Mouse (Mus musculus) testis, postnatal 14 days (tissue): ENCODE data around the gene Siah2.
A peak's percentile ranks its signal among the peaks of the same experiment; 100 is the strongest.

Experiments
- DNase-seq: peaks from one replicate; pipeline ENCODE4 v3.0.0; 2021; ENCODE audit warnings: low spot score

Gene Siah2

DNA sequence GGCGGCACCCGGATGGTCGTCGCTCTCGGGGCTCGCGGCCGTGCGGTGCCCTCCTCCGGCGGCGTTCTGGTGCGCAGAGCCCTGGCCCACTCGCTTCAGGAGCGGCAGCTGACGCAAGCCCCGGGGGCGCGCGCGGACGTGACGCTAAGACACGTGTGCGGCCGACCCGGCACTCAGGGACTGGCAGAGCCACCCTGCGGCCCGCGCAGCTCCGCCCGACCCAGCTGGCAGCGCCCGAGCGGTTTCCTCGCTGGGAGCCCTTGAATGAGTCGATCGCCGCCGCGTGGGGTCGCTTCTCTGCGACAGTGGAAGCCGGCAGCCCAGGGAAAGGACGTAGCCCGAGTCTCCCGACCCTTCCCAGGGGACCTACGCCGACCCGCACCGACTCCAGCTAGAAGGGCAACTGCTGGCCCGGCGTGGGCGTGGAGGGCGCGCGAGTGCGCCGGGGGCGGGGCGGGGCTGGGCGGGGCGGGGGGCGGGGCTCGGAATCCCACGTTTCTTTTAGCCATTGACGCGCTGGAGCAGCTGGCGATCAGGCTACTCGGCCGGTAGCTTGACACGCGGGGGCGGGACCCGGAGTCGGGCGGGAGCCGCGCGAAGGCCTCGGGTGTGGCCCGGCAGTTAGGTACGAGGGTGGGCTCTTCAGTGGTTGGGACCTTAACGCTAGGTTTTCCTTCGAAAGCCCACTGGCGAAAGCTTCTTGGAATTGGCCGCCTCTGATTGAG lies at the start of gene Siah2:
Siah2 (minus strand) TSS at position 404 of the 725 bp plus-strand sequence.
- DNase-seq: peak; percentile 89

DNA sequence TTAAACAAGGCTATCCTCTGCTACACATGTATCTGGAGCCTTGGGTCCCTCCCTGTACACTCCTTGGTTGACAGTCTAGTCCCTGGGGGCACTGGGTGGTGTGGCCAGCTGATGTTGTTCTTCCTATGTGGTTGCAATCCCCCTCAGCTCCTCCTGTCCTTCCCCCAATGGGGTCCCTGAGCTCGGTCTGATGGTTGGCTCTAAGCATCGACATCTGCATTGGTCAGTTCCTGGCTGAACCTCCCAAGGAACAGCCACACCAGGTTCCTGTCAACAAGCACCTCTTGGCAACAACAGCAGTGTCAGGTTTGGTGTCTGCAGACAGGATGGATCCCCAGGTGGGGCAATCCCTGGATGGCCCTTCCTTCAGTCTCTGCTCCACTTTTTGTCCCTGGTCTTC lies 47.3 kb upstream of the Siah2 start:
- no peak for DNase-seq

DNA sequence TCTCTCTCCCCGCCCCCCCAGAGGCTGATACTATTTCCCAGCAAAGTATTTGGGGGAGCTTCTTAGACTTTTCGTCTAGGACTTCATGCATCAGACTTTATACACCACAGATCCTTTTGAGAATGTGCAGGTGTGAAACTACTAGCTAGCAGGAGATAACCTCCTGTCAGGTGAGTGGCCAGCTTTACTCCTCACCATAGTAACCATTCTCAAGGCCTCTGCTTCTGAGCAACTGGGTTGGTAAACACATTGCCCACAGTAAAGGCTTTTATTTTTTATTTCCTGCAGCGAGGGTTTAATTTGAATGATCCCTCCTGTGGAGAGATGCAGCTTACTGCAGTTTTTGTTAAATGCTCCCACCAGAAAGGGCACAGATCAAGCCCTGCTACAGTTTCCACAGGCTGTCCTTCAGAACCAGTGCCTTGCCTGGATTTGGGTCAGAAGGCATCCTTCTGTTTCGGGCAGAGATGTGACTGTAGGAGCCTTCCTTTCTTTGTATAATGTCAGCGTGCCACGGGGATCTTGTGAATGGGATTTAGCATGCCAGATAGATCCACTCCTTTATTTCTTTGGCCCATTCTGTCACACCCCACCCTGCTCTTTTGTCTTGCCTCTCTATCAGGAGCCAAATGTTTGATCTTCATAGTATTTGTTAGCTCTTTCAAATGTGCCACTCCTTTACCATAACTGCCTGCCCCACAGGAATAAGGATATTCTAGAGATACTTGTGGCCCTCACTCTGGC lies 46.3 kb upstream of the Siah2 start:
- no peak for DNase-seq

DNA sequence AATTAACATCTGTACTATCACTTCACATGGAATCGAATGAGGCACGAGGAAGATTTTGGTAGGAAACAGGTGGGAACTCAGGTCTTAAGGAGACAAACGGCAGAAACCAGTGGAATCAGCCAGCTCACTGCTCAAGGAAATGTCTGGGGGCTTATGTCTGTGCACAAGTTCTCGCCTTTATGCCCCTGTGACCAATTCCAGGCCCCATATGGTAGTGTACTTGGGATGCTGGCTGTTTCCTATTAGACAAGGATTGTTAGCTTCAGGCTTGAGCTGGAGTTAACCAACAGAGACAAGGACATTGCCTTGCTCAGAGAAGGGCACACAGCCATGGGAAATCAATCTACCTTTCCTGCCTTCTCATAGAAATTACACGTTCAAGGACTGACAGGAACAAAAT lies 39.3 kb upstream of the Siah2 start:
- DNase-seq: no peak

DNA sequence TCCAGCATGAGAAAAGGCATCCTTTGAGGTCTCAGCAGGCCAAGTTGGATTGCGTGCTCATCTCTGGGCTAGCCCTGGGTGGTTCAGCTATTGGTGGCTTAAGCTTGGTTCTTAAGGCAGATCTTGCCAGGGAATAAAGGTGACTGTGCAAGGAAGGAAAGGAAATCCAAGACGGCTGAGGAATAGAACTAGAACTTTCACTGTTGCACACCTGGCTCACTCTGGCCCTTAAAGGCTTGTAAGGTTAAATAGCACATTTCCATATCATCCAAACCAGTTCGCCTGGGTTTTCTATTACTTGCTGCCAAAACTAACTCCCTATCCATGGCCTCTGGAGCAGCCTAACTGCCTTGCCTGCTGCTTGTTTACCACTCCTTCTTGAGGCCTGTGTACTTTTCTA lies 38.4 kb upstream of the Siah2 start:
- DNase-seq: no peak

DNA sequence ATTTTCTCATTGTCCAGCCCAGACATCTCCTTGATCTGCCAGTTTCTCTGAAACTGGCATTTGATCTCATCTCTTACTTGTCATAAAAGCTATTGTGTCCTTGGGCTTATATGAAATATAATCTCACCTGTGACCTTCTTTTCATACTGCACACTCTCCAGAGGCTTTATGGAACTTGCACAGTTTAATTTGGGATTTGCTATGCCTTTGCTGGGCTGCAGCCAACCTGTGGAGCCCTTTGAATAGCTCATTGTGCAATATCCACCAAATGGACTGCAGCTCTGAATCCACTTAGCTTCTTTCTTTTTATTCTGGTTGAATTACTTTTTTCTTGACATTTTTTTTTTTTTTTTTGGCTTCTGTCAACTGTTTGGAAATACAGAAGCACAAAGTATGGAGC lies 37.3 kb upstream of the Siah2 start:
- no peak for DNase-seq

DNA sequence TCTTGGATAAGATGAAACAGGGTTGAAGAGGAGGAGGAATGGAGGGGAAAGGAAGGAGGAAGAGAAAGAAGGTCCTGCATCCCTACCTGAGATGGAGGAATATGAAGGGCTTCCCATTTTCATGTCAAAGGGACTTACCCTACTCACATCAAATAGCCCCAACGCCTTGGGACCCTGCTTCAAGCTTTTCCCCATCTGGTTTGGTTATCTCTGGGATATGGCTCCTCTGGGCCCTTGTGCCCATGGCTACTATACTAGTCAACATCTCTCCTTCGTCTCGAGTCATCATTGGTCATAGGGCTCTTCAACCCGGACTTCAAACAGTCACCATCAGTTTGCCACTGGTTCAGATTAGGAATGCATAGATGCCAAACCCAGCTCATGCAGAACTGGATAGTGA lies 35.4 kb upstream of the Siah2 start:
- DNase-seq: no peak

DNA sequence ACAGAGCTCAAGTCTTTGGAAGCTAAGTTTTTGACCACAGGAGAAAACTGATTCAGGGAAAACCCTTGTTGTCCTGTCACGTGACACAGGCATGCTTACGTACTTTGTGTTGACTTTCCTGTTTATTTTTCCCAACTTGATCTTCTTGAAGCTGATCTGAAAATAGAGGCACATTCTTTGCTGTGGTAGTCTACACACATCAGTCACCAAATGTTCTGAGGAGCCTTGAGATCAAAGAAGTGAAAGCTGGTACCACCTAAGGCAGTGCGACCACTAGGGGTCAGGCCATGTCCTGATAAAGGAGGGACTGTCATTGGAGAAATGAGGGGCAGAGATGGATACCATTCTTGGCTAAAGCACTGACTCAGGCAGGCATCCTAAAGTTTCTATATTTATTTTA lies 34.8 kb upstream of the Siah2 start:
- no peak for DNase-seq

DNA sequence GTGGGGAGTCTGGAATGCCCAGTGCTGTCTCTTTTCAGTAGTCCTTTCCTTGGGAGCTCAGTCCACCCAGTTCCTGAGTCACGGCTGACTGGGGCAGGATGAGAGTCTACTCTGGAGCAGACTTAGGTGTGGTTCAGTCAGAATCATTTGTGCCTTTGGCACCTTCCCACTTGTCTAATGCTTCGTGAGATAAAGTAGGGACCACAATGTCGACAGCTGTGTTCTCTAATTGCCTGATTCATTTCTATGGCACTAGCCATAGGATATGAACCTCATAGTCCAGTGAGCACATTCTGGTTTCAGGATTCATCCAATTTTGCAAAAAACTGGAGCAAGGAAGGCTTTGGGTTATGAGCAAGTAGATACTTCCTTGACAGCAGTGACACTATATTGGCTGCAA lies 34.2 kb upstream of the Siah2 start:
- no peak for DNase-seq

DNA sequence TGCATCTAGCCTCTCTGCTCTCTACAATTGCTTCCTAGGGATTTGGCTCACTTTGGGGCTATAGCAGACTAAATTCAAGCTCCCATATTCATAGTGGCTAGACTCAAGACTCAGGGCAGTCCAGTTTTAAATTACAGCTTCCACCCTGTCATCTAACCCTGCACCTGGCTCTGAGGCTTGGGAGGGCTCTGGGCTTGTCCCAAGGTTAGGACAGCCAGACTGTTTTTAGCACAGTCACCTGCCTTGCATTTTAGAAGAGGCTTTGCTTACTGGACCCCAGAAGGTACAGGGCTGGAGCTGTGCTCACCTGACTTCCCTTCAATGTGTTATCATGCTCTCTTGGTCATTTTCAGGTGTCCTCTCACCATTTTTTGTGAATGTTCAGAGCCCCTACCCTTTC lies 32.6 kb upstream of the Siah2 start:
- no peak for DNase-seq

DNA sequence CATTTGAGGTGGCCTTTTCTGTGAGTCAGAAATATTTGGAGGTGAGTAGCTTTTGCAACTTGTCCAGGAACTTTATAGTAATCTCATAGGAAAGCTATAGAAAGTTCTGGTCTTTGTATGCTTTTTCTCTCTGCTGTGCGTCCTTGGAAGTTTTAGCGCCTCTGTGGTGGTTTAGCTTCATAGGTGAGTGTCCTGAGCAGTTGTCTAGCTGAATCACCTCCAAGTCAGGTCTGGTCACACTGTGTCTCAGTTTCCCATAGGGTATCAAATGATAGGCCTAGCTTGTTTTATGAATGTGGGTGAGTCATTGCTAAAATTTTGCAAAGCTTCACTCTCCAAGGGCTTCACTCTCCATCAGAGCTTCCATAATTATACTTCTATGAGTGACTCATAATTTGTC lies 31.5 kb upstream of the Siah2 start:
- DNase-seq: no peak

DNA sequence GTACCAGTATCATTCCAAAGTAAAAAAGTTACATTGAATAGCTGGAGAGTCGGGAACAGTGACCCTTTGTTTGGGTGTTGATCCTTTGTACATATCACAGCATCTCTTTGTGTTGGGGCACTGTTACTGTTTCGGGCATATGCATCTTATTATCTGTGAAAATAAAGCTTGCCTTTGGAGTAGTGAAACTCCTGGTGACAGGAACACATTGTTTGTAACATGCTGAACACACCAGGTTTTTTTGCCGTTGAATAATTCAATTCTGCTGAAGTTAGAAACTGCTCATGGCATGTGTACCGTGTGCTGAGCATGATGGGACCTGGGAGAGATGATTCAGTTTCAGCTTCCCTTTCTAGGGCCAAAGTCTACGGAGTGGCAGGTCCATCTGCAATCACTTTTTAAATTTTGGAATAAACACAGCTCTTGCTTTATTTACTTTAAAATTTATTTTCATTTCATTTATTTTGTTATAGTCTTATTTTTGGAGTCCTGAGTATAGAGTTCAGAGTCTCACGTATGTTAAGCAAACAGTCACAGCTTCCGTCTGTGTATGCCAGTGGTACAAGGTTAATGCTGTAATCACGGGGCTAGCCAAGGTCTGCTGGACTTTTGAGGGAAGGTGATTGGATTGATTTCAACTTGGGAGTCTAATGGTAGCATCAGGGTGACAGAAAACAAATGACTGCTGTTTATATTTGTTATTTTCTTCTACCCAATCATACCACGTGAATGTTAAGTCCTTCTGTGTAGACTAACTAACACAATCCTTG lies 27.4 kb upstream of the Siah2 start:
- no peak for DNase-seq

DNA sequence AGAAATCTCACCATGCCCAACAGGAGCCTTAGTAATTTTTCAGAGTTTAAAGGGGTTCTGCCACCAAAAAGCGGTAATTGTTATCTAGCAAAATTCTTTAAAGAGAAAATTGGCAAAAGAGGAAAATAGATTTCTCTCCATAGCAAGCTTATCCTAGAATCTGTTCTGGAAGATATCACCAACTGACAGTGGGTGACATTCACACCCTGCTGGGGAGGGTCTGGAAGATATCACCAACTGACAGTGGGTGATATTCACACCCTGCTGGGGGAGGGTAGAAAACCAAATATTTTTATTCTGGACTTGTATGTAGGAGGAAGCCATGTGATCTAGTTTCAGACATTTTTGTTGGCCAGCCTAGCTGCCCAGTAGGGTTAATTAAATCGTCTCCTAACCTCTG lies 24.5 kb upstream of the Siah2 start:
- DNase-seq: no peak

DNA sequence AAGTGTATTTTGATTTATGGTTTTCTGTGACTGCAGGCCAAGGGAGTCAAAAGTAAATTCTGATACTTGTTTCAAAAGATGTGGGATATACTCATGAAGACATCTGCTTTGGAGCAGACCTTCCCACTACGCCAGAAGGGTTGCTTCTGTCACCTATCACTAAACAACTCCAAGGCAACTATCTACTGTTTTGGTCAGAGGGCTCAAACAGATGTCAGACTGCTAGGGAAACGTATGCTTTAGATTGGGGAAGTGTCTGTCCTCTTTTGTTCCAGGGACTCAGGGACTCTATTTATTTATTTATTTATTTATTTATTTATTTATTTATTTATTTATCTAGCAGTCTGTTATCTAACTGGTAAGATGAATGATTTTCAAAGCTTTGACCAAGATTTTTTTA lies 22.6 kb upstream of the Siah2 start:
- DNase-seq: no peak

DNA sequence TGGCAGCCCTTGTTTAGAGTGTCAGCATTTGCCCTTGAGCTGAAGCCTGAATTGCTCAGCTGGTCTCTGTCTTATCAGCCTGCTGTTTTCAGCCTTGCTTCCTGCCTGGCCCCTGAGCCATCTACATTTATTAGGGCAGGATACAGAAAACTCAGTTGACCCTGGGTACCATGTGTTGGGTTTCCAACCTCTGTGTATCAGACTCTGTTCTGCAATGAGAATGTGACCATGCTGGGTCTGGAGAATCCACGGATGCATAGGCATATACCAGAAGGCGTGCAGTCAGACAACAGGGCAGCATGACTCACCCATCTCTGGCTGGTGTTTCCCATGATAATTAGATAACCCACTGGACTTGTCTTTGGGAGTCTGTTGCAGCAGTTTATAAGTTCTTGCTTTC lies 21.8 kb upstream of the Siah2 start:
- no peak for DNase-seq

DNA sequence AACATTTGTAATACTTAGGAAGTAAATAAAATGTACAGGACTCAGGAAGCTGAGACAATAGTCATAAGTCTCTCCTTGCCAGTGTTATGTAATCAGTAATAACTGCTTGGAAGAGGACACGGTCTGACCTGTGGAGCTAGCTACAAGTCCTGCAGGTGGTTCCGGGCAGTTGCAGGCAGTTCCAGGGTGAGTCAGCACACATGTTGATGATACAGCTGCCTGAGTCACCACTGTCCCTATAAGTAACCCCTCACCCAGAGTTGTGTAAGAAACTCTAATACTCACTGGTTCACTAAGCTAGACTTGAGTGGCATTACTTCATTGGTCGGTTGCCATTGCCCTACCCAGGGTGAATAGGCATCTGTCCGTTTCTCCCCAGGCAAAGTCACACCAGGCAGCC lies 21.0 kb upstream of the Siah2 start:
- DNase-seq: no peak

DNA sequence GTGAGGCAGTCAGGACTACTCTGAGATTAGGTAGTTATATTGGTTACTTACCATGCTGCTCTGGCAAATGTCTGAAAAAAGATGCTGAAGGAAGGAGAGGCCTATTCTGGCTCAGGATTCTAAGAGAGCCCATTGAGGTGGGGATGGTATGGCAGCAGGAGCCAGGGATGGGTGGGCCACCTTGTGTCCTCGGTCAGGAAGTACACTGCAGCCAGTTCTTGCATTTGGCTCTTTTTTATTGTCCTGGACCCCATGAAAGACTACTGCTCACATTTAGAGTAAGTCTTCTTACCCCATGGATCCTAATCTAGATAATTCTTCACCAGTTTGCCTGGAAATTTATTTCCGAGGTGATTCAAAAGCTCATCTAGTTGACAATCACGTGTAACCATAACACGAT lies 12.3 kb upstream of the Siah2 start:
- no peak for DNase-seq

DNA sequence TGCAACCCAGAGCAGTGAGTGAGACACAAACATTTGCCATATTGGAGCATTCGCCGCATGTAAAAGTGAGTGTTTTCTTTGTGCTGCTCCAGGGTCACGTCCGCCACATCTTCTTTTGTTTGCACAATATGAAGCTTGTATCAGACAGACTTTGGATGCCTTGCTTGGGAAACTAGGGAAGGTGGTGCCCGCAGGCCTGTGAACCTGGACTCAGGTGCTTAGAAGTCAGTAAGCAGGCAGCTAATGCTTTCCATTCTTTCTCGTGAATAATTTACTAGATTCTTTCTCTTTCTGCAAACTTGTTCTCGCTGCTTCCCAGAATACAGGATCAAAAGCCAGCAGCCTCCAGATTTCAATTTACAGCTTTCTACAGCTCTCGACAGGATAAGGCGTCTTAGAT lies 11.5 kb upstream of the Siah2 start:
- no peak for DNase-seq

DNA sequence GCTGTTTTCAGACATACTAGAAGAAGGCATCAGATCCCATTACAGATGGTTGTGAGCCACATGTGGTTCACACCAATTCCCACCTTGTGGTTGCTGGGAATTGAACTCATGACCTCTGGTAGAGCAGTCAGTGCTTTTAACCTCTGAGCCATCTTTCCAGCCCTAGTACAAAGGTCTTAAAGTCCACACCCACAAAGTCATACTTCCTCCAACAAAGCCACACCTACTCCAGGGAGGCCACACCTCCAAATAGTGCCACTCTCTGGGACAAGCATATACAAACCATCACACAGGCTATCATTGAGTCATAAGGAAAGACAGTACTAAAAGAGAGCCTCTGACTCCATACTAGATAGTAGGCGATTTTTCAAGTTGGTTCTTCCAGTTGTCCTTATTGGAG lies 10.1 kb upstream of the Siah2 start:
- DNase-seq: no peak

DNA sequence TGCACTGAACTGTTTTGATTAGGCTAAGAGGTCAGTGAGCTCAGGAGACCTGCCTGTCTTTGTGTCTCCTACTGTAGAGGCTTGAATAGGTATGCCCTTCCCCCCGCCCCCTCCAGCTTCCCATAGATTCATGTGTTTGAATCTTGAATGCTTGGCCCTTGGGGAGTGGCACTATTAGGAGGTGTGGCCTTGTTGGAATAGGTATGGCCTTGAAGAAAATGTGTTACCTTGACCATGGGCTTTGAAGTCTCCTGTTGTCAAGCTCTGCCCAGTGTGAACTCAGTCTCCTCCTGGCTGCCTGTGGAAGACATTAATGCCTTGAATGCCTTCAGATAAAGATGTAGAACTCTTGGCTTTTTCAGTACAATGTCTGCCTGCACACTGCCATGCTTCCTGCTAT lies 9.2 kb upstream of the Siah2 start:
- no peak for DNase-seq

DNA sequence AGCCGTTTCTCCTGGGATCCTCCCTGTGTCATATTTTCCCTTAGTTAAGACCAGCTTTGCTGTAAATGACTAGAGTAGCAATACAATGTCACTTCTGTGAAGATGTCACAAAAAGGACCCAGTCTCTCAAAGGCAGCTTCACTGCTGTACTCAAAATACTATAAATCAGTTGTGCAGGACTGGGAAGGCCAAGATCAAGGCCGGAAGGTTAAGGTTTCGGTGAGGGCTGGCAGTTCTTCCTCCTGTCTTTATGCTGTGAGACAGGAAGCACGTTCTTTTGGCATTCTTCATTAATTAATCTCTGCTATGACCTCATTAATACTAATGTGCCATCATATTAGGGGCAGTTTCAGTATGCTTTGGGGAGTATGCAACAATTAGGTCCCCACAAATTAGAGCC lies 5.7 kb upstream of the Siah2 start:
- DNase-seq: no peak

DNA sequence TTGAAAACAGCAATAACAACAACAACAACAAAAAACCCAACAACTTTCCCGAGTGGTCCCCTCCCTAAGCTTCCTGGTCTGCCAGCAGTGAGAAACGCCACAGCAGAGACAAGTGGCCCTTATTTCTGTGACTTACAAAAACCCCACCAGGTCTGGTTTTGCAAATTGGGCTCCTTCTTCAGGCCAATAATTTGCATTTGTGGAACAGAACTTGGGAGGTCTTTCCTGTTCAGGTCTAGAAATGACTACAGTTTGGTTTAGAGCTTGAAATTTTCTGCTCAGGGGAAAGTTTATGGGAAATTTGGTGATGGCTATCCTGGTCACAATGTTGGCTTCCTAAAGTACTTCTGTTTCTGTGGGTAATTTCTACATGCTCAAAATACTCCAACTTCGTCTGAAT lies 4.6 kb upstream of the Siah2 start:
- DNase-seq: no peak

DNA sequence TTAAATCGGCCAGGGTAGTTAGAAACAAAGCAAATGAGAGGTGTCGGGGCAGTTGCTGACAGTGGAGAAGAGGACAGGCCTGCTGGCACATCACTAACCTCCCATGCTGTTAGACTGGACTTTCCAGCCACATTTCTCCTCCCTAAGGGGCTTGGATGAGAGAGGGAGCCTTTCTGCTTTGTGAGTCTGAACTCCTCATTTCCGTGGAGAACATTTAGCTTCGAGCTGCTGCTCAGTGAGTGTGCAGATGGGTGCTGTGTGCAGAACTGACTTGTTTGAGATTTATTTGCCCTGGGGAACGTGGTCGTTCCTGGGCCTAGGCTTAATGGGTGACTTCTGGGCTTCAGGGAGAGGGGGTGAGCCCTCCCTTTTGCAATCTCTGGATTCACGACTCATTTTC lies 3.3 kb upstream of the Siah2 start:
- DNase-seq: no peak
